Mouse (Mus musculus): ENCODE measurements at regions not wholly inside any gene's neighbourhood (a gene's known extent, or its start where the extent isn't known, plus 50 kb on each side); places are given as distances from the start of the nearest gene placed in this dataset.
A peak's percentile ranks its signal among the peaks of the same experiment; 100 is the strongest.

DNA sequence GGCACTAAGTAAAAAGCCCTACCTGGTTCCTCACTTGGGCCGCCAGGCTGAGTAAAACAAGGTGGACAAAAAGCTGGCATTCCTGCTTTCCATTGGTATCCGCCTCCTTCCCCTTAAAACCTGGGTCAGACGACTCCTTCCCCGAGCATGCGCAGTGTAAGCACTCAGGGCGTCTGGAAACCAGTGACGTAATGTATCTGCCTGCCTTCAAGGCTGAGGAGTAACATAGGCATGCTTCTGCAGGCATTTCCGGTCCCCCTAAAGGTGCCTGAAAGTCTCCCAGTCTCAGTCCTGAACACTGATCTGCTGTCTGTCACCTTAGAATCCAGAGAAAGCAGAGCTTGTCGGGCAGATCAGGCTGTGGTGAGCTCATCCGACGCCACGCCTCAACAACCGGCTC, 140.7 kb downstream of the Cd24a start:
- DNase-seq = no peak

DNA sequence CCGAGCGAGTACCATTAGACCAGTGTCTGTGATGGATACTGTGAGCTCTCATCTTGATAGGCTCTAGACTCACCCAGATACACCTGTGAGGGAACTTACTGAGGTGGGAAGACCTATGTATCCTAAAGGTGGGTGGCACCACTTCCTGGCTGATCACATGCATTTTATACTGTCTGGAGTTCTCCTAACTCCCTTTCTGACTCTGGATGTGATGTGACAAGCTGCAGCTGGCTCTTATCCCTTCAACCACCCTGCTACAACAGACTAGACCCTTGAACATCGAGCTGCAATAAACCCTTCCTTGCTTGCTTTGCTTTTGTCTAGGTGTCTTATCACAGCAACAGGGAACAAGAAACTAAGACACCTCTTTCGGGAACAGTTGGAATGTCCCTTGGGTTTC, 143.3 kb downstream of the Cd24a start:
- DNase-seq = no peak

DNA sequence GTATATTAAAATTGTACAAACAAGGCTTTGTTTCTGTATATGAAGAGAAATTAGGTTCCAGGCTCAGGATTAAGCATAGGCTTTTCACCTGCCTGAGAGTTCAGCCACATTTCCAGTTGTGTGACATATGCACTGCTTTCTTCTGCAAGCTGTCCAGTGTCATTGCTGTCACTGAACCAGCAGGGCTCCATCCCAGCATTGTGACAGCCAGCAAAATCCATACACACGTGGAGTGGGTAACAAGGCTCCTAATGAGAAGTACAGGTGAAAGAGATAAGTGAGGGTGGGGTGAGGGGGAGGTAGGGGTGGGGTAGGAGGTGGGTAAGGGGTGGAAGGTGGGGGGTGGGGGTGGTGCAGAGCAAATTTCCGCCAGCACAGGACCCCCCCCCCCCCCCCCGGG, 144.1 kb downstream of the Cd24a start:
- no peak for DNase-seq

DNA sequence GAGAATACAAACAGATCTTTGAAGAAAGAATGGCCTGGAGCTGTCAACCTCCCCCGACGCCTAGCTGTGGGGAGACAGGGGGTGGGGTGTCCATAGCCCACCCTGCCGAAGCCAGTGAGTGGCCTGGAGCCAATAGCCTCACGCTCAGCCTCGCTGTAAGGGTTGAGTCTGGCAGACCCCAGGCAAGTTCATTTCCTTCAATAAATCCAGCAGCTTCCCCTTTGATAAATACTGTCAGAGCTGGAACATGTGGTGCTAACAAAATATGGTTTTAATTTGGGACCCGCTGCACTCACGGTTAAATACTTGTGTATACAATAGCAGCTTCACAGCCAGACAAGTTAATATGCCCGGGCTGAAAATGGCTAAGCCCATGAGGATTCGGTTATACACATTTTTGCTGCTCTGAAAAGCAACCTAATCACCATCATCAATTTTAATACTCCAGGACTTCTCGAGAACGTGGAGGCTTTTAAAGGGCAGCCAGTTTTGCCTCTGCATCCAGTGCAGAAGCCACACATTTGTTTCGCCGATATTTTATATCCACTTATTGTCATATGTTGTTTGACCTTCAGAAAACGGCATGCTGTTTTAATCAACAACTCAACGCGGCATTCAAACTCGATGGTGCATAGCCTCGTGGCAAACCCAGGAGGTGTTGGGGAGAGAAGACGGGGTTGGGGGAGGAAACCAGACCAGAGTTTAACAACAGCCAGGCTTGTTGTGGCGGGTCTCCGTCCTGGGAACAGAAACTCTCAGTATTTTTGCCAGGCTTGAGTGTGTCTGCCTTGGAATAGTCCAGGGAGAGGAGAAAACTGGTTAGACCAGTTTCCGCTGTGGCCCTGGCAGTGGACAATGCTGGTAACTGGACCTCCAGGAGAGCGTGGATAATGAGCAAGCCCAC, 144.9 kb downstream of the Cd24a start:
- peak; percentile 29 for DNase-seq

DNA sequence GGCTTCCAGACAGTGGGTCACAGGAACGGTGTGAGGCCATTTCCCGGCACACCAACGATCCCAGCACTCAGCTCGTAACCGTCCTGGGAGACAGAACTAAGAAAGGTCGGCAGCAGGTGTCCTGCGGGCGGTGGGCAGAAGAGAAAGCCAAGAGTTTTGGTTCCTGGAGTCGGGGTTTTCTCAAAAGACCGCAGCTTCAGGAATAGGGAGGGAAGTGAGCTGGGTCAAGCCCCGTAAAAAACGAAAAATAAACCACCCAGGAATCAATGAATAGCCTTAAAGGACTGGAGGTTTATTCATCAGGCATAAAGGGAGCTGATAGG, 145.5 kb downstream of the Cd24a start:
- no peak for DNase-seq

DNA sequence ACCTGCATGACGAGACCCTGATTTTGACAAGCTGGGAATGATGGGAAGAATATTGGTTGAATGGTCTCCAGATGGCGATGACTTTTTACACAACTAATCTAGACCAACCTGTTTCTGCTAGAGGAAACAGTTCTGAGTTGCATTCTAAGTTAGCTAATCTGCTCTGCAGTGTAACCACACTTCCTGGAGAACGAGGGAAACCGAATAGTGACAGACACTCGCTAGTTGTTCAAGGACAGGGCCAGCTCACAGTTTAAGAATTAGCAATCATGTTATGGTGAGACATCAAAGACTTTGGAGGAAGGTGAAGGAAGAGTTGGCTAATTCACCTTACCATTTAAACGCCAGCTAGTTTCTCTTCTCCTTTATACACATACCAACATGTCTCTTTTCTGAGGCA, 149.7 kb downstream of the Cd24a start:
- no peak for DNase-seq

DNA sequence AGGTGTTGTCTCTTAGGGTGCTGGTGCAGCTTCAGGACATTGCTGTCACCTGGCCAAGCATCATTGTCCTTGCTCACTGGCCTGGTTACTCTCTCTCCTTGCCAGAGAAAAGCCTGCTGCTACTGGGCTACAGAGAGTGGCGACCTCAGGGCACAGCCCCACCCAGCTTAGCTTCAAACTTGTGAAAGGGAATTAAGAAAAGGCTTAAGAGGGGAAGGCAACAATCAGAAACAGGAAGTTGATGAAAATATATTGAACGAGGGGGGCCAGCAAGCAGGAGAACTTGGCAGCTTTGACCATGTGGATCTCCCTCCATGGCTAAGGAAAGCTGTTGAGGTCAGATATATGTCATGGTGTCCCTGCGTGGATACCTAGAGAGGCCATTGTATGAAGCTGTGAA, 151.1 kb downstream of the Cd24a start:
- DNase-seq = no peak

DNA sequence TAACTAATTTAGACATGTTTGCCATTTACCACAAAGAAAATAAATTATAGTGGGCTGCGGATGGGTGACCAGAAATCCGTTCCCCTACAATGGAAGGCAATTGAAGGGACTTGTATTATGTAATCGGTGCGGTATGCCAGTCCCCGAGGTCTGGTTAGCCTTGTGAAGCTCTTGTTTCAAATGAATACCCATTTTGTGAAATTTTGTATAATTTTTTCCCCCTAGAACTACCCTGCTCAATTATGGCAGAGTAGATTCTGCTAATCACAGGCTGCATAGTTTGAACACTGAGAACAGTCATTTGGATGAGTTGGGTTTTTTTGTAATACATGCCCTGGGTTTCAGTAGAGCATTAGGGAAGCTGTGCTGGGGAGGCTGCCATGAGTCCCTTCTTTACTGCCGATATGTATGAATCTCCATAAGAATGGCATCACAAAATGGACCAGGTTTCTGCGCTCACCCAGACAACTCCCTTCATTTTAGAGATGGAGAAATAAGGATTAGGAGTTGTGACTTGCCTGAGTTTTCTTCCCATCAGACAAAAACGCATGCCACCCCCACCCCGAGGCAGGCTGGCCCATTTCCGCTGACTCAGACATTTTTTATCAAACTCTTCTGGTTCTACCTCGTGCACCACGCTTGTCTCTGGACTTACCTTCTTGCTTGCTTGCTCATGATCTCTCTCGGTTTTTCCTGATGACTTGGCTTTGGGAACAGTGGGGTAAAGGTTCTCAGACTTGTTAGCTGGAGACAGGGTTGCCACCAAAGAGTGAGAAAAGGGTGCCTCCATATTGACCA, 155.7 kb downstream of the Cd24a start:
- DNase-seq = no peak

DNA sequence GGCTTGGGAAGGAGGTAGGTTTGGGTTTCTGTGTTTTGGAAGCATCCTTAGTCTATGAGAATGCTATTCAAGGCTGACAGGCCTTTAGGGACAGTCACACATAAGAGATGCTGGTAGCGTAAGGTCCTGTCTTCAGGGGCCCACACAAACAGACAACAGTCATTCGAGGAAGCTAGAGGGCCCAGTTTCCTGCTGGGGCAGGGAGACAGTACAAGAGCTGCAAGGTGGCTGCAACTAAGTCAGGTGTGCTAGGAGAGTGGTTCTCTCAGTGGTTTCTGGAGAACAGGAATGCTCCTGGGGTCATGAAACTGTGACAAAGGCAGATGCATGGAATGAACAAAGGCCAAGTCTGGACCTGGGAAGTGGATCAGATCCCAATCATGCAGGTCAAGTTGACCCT, 161.1 kb downstream of the Cd24a start:
- DNase-seq = no peak

DNA sequence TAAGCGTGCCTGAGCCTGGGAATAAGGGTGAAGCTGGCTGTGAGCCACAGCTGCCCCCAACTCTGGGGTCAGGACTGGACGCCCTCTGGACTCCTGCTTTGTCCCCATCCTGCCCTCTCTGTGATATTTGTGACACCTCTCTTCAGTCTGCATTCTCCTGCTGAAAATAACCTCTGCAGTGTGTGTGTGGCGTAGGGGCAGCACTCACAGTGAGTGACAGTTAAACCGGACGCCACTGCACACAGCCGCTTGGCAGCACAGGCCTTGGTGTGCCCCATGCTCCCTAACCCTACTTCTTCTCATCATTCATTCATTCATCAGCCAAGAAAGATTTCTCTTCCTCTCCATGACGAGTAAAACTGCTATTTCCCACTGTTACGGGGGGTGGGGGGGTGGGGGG, 161.6 kb downstream of the Cd24a start:
- DNase-seq = no peak

DNA sequence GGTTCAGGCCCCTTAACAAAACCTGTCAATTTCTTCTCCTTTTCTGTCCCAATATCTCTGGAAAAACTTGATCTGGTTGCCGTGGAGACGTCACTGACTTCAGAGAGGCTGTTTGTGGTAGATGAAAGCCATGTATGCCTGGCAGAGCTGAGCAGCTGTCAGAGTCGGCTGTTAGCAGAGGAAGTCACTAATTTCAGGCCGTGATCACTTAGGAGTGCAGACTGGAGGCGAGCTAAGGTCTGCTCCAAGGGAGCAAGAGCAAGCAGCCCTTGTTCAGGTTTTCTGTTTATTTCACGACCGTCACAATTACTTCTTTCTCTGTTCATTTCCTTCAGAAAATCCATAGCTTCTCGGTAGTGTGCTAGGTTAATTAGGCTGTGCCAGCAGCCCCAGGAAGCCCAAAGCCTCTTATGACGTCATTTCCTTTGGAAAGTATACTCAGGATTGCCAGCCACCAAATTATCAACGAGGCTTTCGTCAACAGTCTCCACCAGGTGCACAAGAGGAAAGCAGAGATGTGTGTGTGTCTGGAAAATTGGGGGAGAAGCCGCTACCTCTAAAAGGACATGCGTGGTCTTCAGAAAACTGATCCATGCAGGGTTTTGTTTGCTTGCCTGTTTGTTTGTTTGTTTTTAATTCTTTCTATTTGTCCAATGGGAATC, 161.2 kb downstream of the Qrsl1 start:
- DNase-seq = no peak

DNA sequence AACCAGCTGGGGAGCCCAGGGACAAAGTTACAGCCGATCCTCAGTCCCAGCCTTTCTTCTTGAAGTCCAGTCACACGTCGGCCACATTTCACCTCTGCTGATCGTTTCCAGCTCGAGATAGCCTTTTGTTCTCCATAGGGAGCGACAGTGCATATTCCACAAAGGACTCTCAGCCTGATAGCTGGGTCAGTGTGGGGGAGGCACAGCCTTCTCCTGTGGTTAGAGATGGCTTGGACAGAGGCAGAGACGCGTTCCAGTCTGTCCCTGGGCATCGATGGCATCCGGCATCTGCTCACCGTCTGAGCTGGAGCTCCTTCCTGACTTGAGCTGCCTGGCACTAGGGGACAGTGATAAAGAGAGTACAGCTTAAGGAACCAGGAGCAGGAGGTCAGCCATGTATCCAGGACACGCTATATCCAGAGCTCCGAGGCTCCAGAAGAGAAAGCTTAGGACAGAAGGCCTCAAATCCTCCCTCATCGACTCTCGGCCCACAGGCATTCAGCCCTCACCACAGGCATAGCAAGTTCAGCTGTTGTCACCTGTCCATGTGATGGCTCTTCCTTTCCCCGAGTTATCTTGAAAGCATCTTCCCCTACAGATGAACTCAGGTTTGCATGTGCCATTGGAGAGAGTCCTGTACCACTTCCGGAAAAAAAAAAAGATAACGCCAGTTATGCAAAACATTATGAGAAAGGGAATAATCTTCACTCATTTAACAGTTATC, 160.0 kb downstream of the Qrsl1 start:
- DNase-seq = no peak

DNA sequence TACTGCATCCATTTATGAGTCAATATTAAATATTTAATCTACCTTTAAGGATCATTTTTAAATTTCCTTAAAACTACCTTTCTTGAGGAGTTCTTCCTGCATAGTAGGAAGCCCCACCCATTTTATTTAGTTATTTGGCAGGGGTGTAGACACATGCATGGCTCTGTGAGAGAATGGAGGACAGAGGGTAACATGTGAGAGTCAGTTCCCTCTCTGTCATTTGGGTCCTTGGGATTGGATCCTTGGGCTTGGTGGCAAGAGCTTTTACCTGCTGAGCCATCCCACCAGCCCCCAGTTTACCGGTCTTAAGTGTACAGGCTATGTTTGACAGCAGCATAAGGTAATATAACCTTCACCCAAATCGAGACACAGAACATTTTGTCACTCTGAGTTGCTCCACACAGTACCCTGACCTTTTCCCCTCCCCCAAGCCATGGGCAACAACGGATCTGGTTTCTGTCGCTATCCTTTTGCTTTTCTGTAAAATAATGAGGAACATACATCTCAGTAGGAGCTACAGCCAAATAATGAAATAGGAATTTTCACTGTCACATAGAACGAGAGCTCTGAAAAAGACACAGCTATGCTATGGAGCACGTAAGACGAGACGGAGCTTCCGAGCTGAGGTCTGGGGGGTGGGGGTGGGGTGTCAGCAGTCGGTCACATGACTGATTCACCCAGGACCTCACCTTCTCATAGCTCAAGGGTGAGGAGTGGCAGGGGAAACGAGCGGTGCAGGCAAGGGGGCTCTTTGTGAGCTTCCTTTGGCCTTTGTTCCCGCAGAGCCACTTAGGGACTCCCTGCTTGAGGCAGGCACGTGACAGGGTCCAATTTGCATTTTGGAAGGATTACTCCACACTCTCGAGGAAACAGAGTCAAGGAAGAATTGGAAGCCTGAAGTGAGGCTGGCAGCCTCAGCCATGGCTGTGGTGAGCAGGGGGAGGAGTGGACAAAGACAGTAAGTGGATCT, 159.2 kb downstream of the Qrsl1 start:
- peak; percentile 35 for DNase-seq

DNA sequence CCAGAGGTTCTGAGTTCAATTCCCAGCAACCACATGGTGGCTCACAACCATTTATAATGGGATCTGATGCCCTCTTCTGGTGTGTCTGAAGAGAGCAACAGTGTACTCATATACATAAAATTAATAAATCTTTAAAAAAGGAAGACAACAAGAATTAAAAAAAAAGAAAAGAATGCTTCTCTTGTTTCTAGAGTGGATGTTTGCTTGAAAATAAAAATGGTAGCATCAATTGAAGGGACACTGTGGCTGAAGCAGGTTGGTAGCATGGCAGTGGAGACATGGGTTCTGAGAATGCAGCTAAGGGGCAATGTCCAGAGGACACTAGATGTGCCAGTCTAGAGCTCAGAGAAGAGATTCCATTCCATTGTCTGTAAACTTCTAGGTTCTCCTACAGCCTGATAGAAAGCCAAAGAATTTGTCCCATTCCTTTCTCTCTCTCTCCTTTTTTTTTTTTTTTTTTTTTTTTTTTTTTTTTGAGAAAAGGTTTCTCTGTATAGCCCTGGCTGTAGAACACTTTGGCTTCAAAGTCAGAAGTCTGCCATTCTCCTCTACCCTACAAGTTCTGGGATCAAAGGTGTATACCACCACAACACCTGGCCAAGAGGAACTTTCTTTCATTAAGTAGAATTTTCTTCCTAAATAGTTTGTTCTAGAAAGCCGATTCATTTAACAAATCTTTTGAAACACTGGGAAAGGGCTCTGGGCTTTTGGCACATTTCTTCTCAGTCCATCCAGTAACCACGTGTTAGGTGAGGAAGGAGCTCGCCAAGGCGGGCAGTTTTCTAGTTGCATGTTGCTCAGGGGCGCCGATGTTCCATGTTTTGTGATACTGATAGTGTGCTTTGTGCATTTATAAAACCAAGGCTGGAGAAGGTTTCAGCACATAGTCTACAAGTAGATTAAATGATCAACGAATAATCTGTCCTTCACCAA, 158.1 kb downstream of the Qrsl1 start:
- DNase-seq = no peak

DNA sequence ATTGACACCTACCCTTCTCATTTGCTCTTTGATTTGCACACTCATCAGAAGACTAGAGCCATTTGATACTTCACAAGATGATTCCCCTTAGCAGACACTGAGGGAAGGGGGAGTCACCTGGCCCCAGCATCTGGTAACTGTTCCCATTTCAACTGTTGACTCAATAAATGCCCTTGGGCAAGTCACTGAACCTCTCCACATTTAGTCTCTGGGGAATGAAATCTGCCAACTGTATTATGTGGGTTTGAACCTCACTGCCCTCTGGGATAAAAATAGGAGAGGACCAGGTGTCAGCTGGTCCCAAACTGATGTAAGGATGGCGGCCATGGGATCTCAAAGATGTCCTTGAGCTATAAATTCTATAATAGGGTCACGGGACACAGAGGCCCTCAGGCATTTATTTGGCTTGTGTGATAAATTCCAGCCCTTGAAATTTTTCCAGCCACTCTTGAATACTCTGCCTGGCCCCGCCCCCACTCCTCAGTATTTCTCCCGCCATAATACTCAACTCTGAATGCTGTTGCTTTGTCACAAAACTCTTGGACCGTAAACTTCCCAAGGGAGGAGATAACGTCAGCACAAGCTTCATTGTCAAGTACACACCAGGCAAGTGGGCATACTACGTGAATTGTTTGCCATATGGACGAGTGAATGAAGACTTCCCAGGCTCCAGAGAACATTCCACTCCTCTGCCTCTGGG, 155.5 kb downstream of the Qrsl1 start:
- no peak for DNase-seq

DNA sequence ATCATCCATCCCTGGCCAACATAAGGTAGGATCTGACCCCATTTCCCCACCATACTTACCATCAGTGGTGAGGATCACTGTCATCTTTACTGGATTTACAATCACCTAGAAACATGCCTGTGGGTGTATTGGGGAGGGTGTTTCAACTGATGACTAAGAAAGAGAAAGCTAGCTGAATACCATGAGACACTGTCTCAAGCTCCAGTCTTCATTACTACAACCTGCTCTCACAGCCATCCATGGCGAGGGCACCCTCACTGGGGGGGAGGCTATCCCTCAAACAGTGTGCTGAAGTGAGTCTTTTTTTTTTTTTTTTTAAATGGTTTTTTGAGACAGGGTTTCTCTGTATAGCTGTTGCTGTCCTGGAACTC, 154.9 kb downstream of the Qrsl1 start:
- no peak for DNase-seq

DNA sequence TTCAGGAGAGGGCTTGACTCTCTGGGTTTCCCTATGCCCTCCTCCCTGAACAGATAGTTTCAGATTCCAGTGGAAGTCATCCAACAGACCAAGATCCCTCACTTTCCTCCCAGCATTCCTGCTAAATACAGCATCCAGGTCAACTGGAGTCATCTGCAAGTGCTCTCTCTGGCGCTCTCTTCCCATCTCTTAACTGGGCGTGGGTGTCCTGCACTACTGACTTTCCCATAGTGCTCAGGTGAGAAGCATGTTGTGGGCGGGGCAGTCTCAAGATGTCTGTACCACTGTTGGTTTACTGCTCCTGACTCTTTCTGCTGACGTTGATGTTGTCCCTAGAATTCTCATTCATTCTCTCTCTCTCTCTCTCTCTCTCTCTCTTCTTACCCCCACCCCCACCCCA, 154.0 kb downstream of the Qrsl1 start:
- no peak for DNase-seq

DNA sequence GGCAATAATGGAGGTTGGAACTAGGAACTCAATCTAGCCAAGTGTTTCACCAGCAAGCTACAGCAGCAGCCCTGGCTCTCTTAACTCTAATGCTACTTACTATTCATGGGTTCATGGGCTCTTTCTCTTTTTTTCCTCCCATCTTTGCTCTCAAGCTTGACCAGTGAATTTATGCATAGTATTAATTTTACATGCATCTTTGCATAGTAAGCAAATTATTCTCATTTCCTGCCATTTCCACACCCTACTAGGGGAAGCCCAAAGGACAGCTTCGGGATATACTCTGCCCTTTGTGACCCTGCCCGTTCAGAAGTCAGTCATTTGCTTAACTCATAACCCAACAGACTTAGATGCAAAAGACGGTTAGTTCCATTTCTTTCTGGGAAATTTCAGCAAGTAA, 153.2 kb downstream of the Qrsl1 start:
- no peak for DNase-seq

DNA sequence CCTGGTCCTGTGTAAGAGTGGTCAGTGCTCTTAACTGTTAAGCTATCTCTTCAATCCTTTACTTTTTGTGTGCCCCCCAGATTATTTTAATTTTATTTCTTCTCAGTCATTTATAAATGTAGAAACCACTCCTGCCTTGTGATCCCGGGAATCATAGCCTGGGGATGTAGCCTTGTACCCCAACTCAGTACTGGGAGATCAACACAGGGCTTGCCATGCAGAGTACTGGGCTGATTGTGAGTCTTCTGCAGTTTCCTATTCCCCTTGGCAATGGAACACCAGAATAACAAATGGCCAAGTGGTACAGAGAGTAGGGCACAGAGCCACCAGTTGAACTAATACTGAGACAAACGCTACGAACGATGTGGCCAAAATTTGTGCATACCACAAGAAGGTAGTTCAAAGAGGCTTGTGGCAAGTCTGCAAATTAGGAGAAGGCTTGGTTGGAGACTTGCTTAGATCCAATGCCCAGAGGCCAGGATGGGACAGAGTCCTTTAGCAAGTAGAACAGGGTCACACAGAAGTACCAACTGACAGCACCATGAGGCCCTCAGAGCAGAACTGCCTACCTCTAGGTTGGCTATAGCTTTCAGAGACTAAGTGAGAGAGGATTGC, 151.9 kb downstream of the Qrsl1 start:
- DNase-seq = no peak

All from adrenal gland, postnatal 10 days (tissue).